8 mouse cellular contexts compared by ENCODE assay signal in the genomic region with DNA sequence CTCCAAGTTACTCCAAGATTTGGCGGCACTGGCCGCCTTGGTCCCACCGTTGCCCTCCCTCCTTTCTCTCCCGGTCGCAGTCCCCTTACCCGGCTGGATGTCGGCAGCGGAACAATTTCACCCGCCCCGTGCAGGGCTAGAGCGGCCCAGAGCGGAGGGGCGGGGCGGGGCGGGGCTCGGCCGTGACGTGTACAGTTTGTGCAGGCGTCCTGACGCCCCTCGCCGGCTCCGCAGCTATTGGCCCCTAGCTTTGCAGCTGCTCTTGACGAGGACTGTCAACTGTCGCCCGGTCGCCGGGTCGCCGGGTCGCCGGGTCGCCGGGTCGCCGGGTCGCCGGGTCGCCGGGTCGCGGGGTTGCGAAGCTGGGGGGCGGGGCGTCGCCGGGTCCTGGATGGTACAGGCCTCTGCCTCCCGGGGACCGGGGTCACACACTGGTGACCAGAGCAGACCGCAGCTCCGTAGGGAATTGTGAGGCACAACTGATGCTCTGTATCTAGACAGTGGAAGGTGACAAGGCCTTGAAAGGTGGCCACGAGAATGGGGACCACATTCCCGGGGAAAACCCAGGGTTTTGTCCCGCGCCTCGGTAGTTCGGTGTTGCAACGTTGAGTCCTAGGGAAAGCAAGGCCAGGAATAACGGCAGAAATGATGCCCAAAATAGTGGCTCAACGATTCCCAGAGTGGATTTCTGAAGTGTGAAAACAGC. TPM values are rescaled to one million over a fixed set of nuclear protein-coding genes. Genes with fewer than 3 reads are reported as not detected.
DNase-seq lines count a peak whose midpoint lies in the region; ATAC-seq and TF ChIP-seq lines count a peak whose summit lies in the region.

A gene (minus strand): TSS at position 311 of the 706 bp plus-strand sequence.

- H3K9ac ChIP-seq in forebrain, embryonic 14.5 days (ENCODE audit: low read length) = peak within 1 kb of the TSS; percentile 67
- H3K9ac ChIP-seq in liver, embryonic 16.5 days (ENCODE audit: low read depth, low read length) = peak within 1 kb of the TSS; percentile 74
- peak within 1 kb of the TSS; percentile 69 for H3K9ac ChIP-seq in neural tube, embryonic 12.5 days
- peak within 1 kb of the TSS; percentile 69 for H3K9ac ChIP-seq in stomach, postnatal 0 days (ENCODE audit: low read length)

- WGBS in forebrain, embryonic 14.5 days = under 1% methylated on average over 59 of the region's 60 CpGs
- WGBS in large intestine, adult 2 months = under 1% methylated on average over 60 of the region's 60 CpGs
- under 1% methylated on average over 59 of the region's 60 CpGs for WGBS in liver, embryonic 16.5 days (ENCODE audit: insufficient replicate concordance)
- WGBS in neural tube, embryonic 12.5 days = under 1% methylated on average over 59 of the region's 60 CpGs
- under 1% methylated on average over 51 of the region's 60 CpGs for WGBS in stomach, postnatal 0 days

- DNase-seq in forebrain, embryonic 14.5 days (ENCODE audit: low spot score) = peak; percentile 89
- DNase-seq in heart, postnatal 10 days = peak; percentile 84 to 88
- no peak for DNase-seq in large intestine, adult 2 months (ENCODE audit: low read depth, low spot score)
- DNase-seq in stomach, postnatal 0 days (ENCODE audit: low spot score) = peak; percentile 89

- peak within 1 kb of the TSS; percentile 81 for H3K4me3 ChIP-seq in E14TG2a.4 (replicated peaks; ENCODE audit: low read length)
- peak within 1 kb of the TSS; percentile 62 for H3K4me3 ChIP-seq in forebrain, embryonic 14.5 days (ENCODE audit: low read depth, low read length)
- H3K4me3 ChIP-seq in liver, embryonic 16.5 days (ENCODE audit: low read depth, low read length) = peak within 1 kb of the TSS; percentile 82
- peak within 1 kb of the TSS; percentile 67 for H3K4me3 ChIP-seq in neural tube, embryonic 12.5 days
- H3K4me3 ChIP-seq in stomach, postnatal 0 days (ENCODE audit: low read depth, low read length) = peak within 1 kb of the TSS; percentile 67

- peaks cover 34% of the 10 kb centered on the region for H3K27me3 ChIP-seq in E14TG2a.4 (ENCODE audit: insufficient read depth, low read length)
- H3K27me3 ChIP-seq in forebrain, embryonic 14.5 days (replicated peaks; ENCODE audit: control insufficient read depth, insufficient read depth, low read length) = no peaks in the 10 kb centered on the region
- H3K27me3 ChIP-seq in liver, embryonic 16.5 days (ENCODE audit: control insufficient read depth, insufficient read depth, low read depth, low read length) = peaks cover 22% of the 10 kb centered on the region
- no peaks in the 10 kb centered on the region for H3K27me3 ChIP-seq in neural tube, embryonic 12.5 days (replicated peaks)
- no peaks in the 10 kb centered on the region for H3K27me3 ChIP-seq in stomach, postnatal 0 days (ENCODE audit: control insufficient read depth, insufficient read depth, low read length)

- no peaks in the 10 kb centered on the region for H3K9me3 ChIP-seq in E14TG2a.4 (ENCODE audit: low read length)
- no peaks in the 10 kb centered on the region for H3K9me3 ChIP-seq in forebrain, embryonic 14.5 days (replicated peaks; ENCODE audit: control insufficient read depth, low read length)
- H3K9me3 ChIP-seq in liver, embryonic 16.5 days (replicated peaks; ENCODE audit: control insufficient read depth, low read length) = no peaks in the 10 kb centered on the region
- no peaks in the 10 kb centered on the region for H3K9me3 ChIP-seq in neural tube, embryonic 12.5 days
- H3K9me3 ChIP-seq in stomach, postnatal 0 days (ENCODE audit: control insufficient read depth, low read length) = no peaks in the 10 kb centered on the region

- H3K4me2 ChIP-seq in forebrain, embryonic 14.5 days (ENCODE audit: low read length) = peak within 1 kb of the TSS; percentile 77
- H3K4me2 ChIP-seq in liver, embryonic 16.5 days (ENCODE audit: low read depth, low read length) = peak within 1 kb of the TSS; percentile 91
- H3K4me2 ChIP-seq in neural tube, embryonic 12.5 days (replicated peaks) = peak within 1 kb of the TSS; percentile 94
- H3K4me2 ChIP-seq in stomach, postnatal 0 days (replicated peaks; ENCODE audit: low read depth) = peak within 1 kb of the TSS; percentile 83

- peaks cover 5% of the 10 kb centered on the region for H3K36me3 ChIP-seq in E14TG2a.4 (ENCODE audit: insufficient read depth, low read length)
- peaks cover 4% of the 10 kb centered on the region; the same call in 1 of the 2 replicates for H3K36me3 ChIP-seq in forebrain, embryonic 14.5 days (ENCODE audit: control insufficient read depth, insufficient read depth, low read length)
- H3K36me3 ChIP-seq in liver, embryonic 16.5 days (ENCODE audit: control insufficient read depth, insufficient read depth) = no peaks in the 10 kb centered on the region; the same call in 1 of the 2 replicates
- peaks cover 7% of the 10 kb centered on the region; the same call in 1 of the 2 replicates for H3K36me3 ChIP-seq in neural tube, embryonic 12.5 days
- H3K36me3 ChIP-seq in stomach, postnatal 0 days (ENCODE audit: control insufficient read depth, insufficient read depth, low read length) = no peaks in the 10 kb centered on the region

- TF ChIP-seq EP300 in stomach, postnatal 0 days (optimal IDR thresholded peaks at IDR 0.05) = no peak

- H3K27ac ChIP-seq in forebrain, embryonic 14.5 days (ENCODE audit: low read depth, low read length) = peak within 1 kb of the TSS; percentile 15; the same call in 1 of the 2 replicates
- H3K27ac ChIP-seq in liver, embryonic 16.5 days (ENCODE audit: low read length) = peak within 1 kb of the TSS; percentile 16
- H3K27ac ChIP-seq in neural tube, embryonic 12.5 days = peak within 1 kb of the TSS; percentile 42; the same call in 1 of the 2 replicates
- peak within 1 kb of the TSS; percentile 80 for H3K27ac ChIP-seq in stomach, postnatal 0 days (replicated peaks)

- intact Hi-C loops in heart, postnatal 10 days (cut with DNase I) = loop anchor here (2.0 to 5.0 kb wide), 3 partner anchors 47 to 107 kb away; a partner anchor contains a TSS

- ATAC-seq in cerebellum, adult (ENCODE audit: insufficient number of reproducible peaks, low FRiP score, low TSS enrichment) = peak; percentile 72
- ATAC-seq in forebrain, embryonic 14.5 days = peak; percentile 95
- peak; percentile 95 for ATAC-seq in liver, embryonic 16.5 days (ENCODE audit: low read depth)
- ATAC-seq in neural tube, embryonic 12.5 days (ENCODE audit: low FRiP score, low read depth) = peak; percentile 95
- peak; percentile 88 for ATAC-seq in stomach, postnatal 0 days (ENCODE audit: low FRiP score, low TSS enrichment)

- no peak for TF ChIP-seq CTCF in E14TG2a.4 (conservative IDR thresholded peaks at IDR 0.05; ENCODE audit: low read length)
- no peak for TF ChIP-seq CTCF in stomach, postnatal 0 days (IDR thresholded peaks at IDR 0.05; ENCODE audit: low read depth)

- H3K4me1 ChIP-seq in E14TG2a.4 (replicated peaks; ENCODE audit: low read depth, low read length) = peaks cover 29% of the 10 kb centered on the region
- no peaks in the 10 kb centered on the region for H3K4me1 ChIP-seq in forebrain, embryonic 14.5 days (ENCODE audit: control insufficient read depth, insufficient read depth, low read length)
- H3K4me1 ChIP-seq in liver, embryonic 16.5 days (ENCODE audit: control insufficient read depth, low read depth, low read length) = peaks cover 13% of the 10 kb centered on the region
- peaks cover 16% of the 10 kb centered on the region; the same call in 1 of the 2 replicates for H3K4me1 ChIP-seq in neural tube, embryonic 12.5 days
- no peaks in the 10 kb centered on the region for H3K4me1 ChIP-seq in stomach, postnatal 0 days (replicated peaks; ENCODE audit: control insufficient read depth, insufficient read depth)

RNA-seq across cellular contexts. Expression of the gene that starts here (rescaled TPM):
- polyA plus RNA-seq in forebrain, embryonic 14.5 days (2014; fragmentation: Nextera tagmentation; extraction: Ambion mirVana) = 9.1 and 9.8 TPM in 2 replicates
- total RNA-seq in heart, postnatal 10 days (2021) = 10 to 100 TPM; 14.4 to 16.3 TPM
- polyA plus RNA-seq in large intestine, adult 2 months (2012; rRNA removed) = 48.9 and 241 TPM in 2 replicates
- polyA plus RNA-seq in liver, embryonic 16.5 days (2015; fragmentation: Nextera tagmentation; extraction: Ambion mirVana) = 12.5 and 12.9 TPM in 2 replicates
- polyA plus RNA-seq in neural tube, embryonic 12.5 days (2016; fragmentation: Nextera tagmentation; extraction: Ambion mirVana) = 13.9 and 15.6 TPM in 2 replicates
- 20.3 and 21.4 TPM in 2 replicates for polyA plus RNA-seq in stomach, postnatal 0 days (2015; fragmentation: Nextera tagmentation; extraction: Ambion mirVana)

Comparison
In these comparisons a context has a peak if more than half of its experiments do, and no peak if none do; other contexts are left out.
1. H3K27ac ChIP-seq: peak in every context shown above with its lines; median percentile 80 in stomach, postnatal 0 days; 42 in neural tube, embryonic 12.5 days; 16 in liver, embryonic 16.5 days; 15 in forebrain, embryonic 14.5 days.